Mouse (Mus musculus) spleen, adult 2 months (tissue): ENCODE results near the gene Cradd.

Experiments
- CTCF ChIP-seq: fragments of 200-500 bp; IDR thresholded peaks from 2 replicates; pipeline ENCODE4 v1.5.1; 2011; ENCODE audit warnings: mild to moderate bottlenecking, inconsistent platforms; ENCODE audit not compliant: insufficient read depth, insufficient read length, insufficient replicate concordance; ENCODE audit errors: extremely low read depth
- POLR2A ChIP-seq: fragments of 200-500 bp; IDR thresholded peaks from 2 replicates; pipeline ENCODE4 v1.6.1; 2011; ENCODE audit warnings: low read depth, low read length, inconsistent platforms

GRCm38 (mm10) chr10:95217956-95218682, 105.8 kb downstream of the Cradd start:
- TF ChIP-seq CTCF (no peak), POLR2A (no peak)
